Mouse (Mus musculus): ENCODE measurements at regions not wholly inside any gene's neighbourhood (a gene's known extent, or its start where the extent isn't known, plus 50 kb on each side); places are given as distances from the start of the nearest gene placed in this dataset.

DNA sequence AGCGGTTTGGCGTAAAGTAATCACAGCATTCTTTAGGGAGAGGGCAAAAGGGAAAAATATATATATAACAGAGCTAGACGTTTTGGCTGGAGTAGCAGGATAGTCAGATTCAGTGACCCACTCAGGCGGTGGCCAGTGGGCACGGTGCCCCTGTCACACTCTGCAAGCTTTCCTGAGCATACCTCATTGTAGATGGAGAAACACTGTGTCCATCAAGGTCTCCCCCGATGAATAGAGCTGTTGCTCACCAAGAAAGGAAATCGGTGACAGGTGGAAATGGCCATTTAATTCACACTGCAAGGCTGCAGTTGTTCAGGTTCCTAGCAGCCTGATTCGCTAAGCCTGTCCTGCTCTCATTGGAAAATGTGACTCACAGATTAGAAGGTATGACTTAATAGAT lies 365.1 kb upstream of the Auts2 start:
- intact Hi-C loops (cut with DNase I) = no loop called here

DNA sequence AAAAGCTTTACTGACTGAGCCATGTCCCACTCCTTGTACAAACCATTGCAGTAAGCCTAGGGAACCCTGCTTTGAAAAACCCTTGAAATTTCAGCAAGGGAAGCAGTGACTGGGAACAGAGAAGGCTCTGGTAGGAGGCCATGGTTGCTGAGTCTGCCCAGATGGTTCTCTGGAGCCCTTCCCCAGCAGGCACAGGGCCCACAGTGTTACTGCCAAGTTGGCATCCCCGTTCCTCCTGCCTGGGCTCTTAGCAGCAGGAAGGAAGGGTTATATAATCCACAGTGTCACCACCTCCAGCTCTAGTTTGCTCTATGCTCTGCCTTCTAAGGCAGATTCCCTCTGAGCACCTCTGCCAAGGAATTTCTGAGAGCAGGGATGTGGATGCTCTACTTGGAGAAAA lies 349.4 kb upstream of the Auts2 start:
- peak; percentile 78 to 79 for DNase-seq (ENCODE audit: low spot score in 2 of 2)
- intact Hi-C loops (cut with DNase I) = no loop called here

More for the DNA sequence above, 365.1 kb upstream of the Auts2 start:
- no peak for DNase-seq (ENCODE audit: low spot score in 2 of 2)

DNA sequence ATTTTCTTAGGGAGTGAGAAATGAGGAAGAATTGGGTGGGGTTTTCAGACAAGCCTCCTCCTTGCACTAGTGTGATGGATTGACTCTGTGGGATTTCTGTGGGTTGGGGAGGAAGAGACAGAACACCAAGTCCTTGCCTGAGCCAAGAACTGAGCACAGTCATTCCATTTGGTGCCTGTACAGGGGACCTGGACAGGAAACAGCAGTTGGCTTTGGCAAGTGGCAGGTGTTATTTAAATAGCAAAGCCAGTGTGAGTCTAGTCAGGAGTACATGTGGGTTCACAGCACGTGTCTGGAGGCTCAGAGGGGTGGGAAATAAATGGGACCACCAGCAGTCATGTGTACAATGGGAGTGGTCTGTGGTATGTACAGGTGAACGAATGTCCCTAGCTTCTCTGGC lies 341.0 kb upstream of the Auts2 start:
- intact Hi-C loops (cut with DNase I) = no loop called here
- DNase-seq (ENCODE audit: low spot score in 2 of 2) = no peak

DNA sequence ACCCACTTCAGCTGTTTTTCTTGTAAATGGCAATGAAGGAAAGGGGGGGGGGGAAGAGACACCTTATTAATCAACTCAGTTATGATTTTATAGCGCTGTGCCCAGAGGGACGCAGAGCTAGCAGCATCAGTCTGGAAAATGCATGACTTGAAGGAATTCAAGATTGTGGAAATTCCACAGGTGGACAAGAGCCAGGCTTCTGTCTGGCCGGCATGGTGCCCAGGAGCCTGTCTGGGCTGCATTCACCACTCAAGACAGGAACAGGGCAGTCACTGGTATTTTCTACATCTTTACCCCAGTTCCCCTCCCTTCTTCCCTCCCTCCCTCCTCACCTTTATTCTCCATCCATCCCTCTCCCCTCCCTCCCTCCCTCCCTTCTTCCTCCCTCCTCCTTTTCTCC lies 339.1 kb upstream of the Auts2 start:
- intact Hi-C loops (cut with DNase I) = no loop called here
- DNase-seq (ENCODE audit: low spot score in 2 of 2) = no peak

DNA sequence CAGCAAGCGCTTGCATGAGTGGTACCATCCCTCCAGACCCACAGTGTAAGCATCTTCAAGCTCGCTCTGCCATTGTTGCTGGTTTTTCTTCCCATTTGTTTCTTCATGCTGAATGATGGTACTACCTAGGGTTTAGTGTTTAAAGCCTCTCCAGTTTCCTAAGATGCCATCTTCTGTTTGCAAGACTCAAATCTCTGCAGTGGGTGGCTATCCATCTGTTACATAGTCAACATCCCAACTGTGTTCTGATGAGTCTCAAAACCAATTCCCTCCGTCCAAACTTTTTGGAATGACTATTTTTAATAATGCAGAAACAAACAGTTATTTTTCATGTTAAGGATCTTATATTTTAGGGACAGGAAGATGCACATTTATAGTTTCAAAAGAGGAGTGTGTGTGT lies 338.0 kb upstream of the Auts2 start:
- intact Hi-C loops (cut with DNase I) = no loop called here
- DNase-seq (ENCODE audit: low spot score in 2 of 2) = peak in 1 of 2 experiments; percentile 15

DNA sequence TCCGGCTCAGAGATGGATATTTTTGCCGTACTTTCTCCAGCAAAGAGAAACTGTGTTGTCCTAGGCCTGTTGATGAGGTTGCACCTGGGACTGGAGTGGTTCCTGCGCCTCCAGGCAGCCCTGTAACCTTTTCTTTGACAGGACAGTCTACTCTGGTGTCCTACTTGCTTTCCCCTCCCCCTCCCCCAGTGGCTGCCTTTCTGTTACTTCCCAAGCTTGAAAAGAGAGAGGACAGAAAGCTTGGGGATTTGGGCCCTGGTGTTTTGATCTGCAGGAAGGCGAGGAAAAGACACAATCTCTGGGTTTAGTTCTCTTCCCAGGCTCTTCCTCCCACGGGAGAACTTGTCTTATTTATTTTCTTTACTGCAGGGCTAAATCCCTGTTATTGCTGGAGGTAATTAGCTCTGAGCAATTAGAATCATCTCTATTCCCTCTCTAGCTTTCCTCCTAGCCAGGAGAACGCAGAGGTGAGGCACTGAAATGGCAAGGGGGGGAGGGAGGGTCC lies 333.2 kb upstream of the Auts2 start:
- intact Hi-C loops (cut with DNase I) = no loop called here
- DNase-seq (ENCODE audit: low spot score in 2 of 2) = no peak

DNA sequence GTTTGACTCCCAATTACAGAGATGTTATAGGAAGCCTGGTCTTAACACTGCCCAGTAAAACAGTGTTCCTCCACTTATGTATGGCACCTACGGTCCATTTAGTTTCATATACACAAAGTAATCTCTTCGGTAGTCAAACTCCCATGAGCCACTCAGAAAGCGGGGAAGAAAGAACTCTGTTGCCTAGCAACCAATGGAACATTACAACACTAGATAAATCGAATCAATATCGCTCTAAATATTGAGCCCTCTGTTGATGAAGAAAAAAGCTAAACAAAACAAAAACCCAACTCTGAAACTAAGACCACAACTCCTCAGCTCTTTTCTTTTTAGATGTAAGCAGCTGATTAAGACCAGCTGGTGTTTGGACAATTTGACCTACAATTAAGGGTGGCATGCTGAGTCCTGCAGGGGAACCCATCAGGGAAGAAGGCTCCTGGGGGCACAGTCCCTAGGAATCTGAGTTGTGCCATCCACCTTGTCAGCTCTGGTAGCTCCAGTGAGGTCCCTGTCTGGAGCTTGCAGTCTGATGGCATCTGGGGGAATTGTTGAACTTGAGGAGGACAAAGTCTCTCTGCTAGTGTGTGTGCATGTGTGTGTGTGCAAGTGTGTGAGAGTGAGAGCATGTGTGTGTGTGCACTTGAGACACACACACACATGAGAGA lies 315.8 kb upstream of the Auts2 start:
- DNase-seq (ENCODE audit: low spot score in 2 of 2) = no peak
- intact Hi-C loops (cut with DNase I) = no loop called here

DNA sequence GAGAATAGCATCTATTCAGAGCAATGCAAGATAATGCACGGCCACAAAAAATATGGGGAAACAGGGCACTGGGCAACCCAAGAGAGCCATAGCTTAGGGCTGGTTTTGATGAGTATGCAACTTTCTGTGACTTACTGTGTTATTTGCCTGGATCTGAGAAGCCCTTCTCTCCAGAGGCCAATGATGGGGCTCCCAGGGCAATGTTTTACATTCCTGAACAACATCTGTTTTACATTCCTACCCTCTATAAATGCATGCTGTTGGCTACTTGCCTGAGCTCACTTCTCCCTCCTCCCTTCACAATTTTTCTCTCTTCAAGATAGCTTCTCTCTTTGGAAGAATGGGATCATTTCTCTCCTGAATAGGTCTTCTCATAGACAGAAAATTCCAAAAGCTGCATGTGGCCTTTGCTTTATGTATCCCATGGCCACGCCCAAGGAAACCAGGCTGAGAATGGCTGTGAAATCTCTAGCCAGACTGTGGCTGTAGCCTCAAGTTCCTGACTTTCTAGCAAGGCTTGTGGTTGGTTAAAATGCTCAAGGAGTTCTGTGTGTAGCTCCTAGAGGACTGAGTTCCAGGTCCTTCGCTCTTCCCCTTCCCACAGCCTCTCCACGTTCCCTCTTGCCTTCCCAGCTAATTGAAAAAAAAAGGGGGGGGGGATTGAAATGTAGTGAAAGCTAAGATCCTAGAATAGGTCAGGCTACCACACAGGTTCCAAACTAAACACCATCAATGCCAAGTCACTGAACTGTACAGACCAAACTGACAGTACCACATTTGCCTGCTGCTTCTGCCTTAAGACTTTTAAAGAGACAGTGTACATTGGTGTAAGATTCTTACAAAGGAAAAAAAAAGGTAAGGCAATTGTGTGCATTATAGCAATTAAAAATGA lies 312.7 kb upstream of the Auts2 start:
- intact Hi-C loops (cut with DNase I) = no loop called here
- no peak for DNase-seq (ENCODE audit: low spot score in 2 of 2)

DNA sequence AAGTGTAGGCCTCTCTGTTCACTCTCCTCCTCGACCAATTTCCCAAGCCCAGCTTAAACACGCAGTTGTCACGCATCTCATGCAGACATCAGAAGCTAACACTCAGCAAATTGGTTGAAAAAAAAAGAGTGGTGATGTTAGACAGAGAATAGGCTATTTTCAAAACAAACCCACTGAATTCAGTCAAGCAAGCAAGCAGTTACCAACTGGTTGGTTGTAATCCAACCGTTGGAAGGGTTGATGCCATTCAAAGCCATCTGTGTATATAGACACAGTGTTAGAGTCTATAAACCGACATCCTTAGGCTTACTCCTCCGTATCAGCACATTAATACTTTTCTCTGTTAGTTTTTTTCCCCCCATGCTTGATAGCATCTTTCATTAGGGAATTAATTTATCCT lies 307.6 kb upstream of the Auts2 start:
- intact Hi-C loops (cut with DNase I) = no loop called here
- no peak for DNase-seq (ENCODE audit: low spot score in 2 of 2)

DNA sequence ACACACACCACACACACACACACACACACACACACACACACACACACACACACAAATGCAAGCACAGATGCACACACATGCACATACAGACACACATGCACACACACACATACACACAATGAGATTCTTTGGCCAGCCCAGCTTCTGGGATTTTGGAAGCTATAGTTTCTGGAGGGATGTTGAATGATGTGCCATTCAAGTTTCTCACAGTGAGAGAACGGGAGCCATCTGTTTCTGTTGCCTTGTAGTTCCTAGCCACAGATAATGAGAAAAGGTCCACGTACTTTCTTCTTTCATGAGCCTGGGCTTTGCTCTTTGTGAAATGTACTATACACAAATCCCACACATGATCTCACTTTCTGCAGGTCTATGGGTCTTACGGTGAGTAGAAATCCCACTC lies 304.9 kb upstream of the Auts2 start:
- peak in 1 of 2 experiments; percentile 8 for DNase-seq (ENCODE audit: low spot score in 2 of 2)
- intact Hi-C loops (cut with DNase I) = no loop called here

DNA sequence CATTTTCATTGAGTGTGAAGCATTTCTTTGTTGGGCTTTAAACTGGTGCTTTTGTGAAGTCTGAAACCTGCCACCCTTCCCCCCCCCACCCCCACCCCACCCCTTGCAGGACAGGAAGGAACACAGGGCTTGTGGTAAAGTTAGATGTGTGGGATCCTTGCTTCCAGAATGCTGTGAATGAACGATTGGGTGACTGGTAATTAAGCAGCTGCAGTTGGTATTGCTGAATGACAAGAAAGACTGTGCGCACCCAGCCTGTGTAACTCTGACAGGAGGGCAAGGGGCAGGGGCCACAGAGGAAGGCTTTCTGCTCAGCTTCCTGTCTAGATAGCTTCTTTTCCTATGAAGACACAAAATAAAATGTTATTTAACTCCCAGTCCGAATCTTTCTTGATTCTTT lies 300.1 kb upstream of the Auts2 start:
- intact Hi-C loops (cut with DNase I) = no loop called here
- no peak for DNase-seq (ENCODE audit: low spot score in 2 of 2)

DNA sequence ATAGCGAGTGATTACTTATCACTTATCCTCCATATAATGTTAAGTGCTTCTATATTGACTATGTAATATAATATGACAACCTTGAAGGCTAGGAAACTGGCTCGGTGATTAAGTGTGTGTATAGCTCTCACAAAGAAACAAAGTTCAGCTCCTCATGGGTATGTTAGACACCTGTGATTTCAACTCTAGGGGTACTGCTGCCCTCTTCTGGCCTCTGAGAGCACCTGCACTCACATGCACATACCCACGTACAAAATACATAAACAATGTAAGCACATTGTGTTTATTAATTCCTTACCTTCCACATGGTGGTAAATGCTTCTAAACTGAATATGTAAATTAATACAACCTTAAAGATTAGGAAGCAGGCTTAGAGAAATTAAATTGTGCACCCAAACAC lies 298.6 kb upstream of the Auts2 start:
- intact Hi-C loops (cut with DNase I) = no loop called here
- DNase-seq (ENCODE audit: low spot score in 2 of 2) = no peak

DNA sequence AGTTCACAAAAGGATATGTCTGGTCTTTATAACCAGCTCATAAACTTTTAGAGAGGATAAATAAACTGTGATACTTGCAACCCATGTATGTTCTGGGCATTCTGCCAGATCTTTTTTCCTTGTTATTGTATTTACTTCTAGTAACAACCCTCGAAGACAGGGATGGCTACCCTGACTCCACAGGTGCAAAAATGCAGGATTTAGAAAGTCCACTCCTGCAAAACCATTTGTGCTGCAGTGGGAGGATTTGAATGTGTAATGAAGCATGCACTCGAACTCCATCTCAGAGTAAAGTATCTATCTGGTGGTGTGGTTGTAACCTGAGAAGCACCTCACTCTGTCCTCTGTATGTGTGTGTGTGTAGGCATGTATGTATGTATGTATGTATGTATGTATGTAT lies 294.3 kb upstream of the Auts2 start:
- no peak for DNase-seq (ENCODE audit: low spot score in 2 of 2)
- intact Hi-C loops (cut with DNase I) = no loop called here

DNA sequence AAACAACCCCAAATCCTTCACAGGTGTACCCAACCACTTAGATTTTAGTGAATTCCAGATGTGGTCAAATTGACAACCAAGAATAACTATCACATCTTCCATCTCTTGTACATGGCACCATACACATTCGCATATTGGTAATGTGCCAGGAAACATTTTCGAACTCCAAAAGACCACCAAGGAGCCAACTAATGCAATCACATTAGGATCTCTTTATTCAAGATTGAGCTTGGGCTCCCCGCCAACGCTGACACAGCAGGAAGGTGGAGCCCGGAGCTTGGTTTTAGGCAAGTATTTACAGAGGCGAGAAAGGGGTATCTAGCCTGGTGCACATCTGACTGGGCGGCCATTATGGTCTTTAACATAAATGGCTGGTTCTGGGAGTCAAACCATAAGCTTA lies 285.8 kb upstream of the Auts2 start:
- intact Hi-C loops (cut with DNase I) = no loop called here
- no peak for DNase-seq (ENCODE audit: low spot score in 2 of 2)

DNA sequence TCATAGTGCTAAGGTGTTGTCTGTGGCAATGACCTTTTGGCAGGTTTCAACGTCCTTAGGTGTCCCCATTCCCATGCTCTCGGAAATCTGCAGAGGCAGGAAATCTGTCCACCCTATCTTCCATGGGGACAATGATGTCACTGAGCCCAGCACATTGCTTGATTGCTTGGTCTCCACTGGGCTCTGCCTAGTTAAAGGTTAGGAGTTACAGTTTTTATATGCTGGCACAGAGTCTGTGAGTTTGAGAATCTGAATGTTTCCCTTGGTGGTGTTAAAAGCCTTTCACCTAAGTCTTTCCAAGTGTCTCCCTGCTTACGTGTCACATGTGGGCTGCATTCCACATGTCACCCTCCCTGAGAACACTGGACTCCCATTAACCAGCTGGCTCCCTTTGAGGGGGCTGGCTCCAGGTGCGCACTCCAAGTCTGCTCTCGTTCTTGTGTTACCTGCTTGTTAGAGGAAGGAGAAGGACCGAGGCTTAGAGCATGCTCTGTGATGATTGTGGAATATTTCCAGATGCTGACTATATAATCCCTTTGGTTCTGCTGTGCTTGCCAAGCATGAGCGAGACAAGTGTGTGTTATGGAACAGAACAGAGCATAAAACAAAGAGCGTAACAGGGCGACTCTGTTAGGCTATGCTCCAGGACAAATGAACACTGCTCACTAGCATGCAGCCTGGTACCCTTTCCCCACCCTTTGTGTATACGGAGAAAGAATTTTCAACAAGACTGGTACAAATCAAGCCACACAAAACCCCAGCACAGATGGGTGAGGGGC lies 284.6 kb upstream of the Auts2 start:
- peak in 1 of 2 experiments; percentile 36 for DNase-seq (ENCODE audit: low spot score in 2 of 2)
- intact Hi-C loops (cut with DNase I) = no loop called here

DNA sequence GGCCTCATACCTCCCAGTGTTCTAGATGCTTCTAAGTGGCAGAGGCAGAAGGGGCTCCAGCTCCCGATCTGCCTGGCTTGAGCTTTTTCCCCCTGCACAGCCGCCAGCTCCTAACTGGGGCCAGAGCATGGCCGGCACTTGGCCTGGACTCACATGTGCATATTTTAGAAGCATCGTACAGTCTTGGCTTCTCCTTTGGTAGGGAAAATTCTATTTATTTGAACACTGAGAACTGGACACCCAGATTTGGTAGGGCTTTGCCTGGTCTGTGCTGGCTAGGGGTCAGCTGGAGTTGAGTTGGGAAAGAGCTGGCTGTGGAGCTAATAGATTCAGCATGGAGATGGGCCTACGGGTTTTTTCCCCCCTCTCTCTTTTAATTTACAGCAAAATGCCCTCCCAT lies 282.9 kb upstream of the Auts2 start:
- DNase-seq (ENCODE audit: low spot score in 2 of 2) = no peak
- intact Hi-C loops (cut with DNase I) = no loop called here

DNA sequence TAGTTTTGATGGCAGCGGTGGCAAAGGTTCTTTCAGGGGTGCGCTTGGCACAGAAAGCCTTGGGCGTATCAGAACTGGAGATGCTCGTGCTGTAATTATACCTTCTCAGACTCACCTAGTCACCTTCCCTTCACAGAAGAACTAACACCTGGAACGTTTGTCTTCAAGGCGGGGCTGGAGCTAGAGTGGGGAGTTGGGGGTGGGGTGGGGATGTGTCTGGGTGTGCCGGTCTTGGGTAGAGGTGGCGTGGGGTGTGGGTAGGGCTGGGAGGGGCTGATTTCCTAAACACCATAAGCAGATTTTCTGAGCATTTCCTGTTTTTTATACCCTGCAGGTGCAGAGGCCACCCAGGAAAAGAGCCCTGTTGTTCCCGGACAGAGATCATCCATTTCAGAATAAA lies 274.5 kb upstream of the Auts2 start:
- intact Hi-C loops (cut with DNase I) = no loop called here
- no peak for DNase-seq (ENCODE audit: low spot score in 2 of 2)

DNA sequence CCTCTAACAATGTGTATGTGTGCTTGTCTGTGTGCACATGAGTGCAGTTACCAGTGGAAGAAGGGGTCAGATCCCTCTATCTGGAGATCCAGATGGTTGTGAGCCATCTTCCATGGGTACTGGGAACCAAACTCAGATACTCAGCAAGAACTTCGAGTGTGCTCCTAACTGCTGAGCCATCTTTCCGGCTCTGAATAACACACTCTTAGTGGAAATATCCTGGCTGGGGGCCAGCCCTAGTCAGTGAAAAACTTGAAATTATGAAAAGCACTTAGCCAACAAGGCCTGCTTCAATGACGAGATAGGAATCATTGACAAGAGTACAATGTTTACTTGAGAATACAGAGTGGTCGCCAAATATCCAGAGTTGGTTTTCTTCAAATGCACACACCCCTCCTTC lies 266.0 kb upstream of the Auts2 start:
- peak in 1 of 2 experiments; percentile 5 for DNase-seq (ENCODE audit: low spot score in 2 of 2)
- intact Hi-C loops (cut with DNase I) = no loop called here

DNA sequence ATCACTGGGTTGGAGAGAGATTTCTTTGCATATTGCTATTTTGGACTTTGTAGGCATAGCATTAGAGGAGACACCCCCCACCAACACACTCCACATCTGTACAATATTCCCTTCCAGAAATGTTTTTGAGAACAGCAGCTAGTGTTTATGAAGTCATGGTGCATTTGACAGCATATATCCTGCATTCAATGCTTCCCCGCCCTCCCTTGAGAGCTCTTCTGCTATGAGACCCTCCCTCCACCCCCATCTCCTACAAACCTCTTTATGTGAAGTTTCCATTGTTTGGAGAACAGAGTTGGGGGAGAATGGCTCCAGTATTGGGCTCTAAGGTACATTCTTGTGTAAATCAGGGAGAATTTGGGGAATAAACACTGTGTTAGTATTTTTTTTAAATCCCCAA lies 252.9 kb upstream of the Auts2 start:
- no peak for DNase-seq (ENCODE audit: low spot score in 2 of 2)
- intact Hi-C loops (cut with DNase I) = no loop called here

DNA sequence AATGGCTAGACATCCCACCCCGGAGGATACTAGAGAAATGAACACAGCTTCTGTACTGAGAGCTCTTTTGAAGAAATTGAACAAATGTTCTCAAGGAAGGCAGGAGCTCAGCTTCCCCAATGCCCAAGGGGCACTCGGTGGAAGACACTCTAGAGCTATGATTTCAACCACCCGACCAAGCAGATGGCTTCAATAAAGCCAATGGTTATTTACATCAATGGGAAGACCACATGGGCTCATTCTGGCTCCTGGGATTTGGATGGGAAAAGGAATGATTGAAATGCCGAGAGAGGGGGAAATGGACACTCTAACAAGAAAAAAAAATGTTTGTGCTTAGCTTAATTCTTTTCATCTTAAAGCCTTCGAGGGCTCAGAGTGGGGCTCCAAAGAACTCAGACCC lies 249.3 kb upstream of the Auts2 start:
- intact Hi-C loops (cut with DNase I) = no loop called here
- DNase-seq (ENCODE audit: low spot score in 2 of 2) = no peak
